Mouse (Mus musculus): ENCODE measurements around the gene Snca.

GRCm38 (mm10) chr6:60717566-60717965, 112.1 kb downstream of the Snca start:
- TF ChIP-seq ELF1 (IDR thresholded peaks at IDR 0.05; ENCODE audit: low read depth, low read length) (no peak), EP300 (IDR thresholded peaks at IDR 0.05; ENCODE audit: low read length) (no peak), NRF1 (IDR thresholded peaks at IDR 0.05; ENCODE audit: low read depth, low read length) (no peak), USF1 (IDR thresholded peaks at IDR 0.05; ENCODE audit: low read depth, low read length) (no peak), RCOR1 (conservative IDR thresholded peaks at IDR 0.05; ENCODE audit: low read depth, low read length) (no peak), MXI1 (IDR thresholded peaks at IDR 0.05; ENCODE audit: low read depth, low read length) (no peak), CTCF (conservative IDR thresholded peaks at IDR 0.05 in 1 of 2, IDR thresholded peaks at IDR 0.05 in 1 of 2; ENCODE audit: low read depth in 2 of 2, low read length in 2 of 2) (no peak), TCF12 (IDR thresholded peaks at IDR 0.05; ENCODE audit: low read depth, low read length) (no peak), ZC3H11A (IDR thresholded peaks at IDR 0.05; ENCODE audit: low read depth, low read length) (no peak), POLR2A (IDR thresholded peaks at IDR 0.05; ENCODE audit: low read depth, low read length) (no peak), UBTF (IDR thresholded peaks at IDR 0.05; ENCODE audit: low read depth, low read length) (no peak), JUN (IDR thresholded peaks at IDR 0.05; ENCODE audit: insufficient read depth, low read depth, low read length) (no peak)

Data from CH12.LX (cell line).